Comparison of ENCODE assay signal across 9 mouse cellular contexts in genomic region chr6:61687002-61687401, GRCm38 (mm10).
DNase-seq lines count a peak whose midpoint lies in the region; ATAC-seq and TF ChIP-seq lines count a peak whose summit lies in the region.
"Had no signal": no experiment of that assay in that cellular context is flagged by ENCODE, and none has a peak within 500 bp of the region (broad histone marks: within the 10 kb centered on the region; RNA-seq: fewer than 3 reads in every experiment).

No protein-coding gene starts in this region.

- peak; percentile 8 for DNase-seq in adrenal gland, postnatal 10 days
- DNase-seq in adrenal gland, adult 2 months: no peak
- DNase-seq in hindbrain, postnatal 0 days (ENCODE audit: low spot score): no peak
- peak; percentile 5 for DNase-seq in 3134 (ENCODE audit: extremely low read depth, insufficient read length, low spot score)
- peak; percentile 16 for DNase-seq in embryonic facial prominence, embryonic 10.5 days (ENCODE audit: low spot score)
- no peak for DNase-seq in spleen, adult 12 weeks (ENCODE audit: low spot score)
- DNase-seq in layer of hippocampus, postnatal 36 days: no peak
- DNase-seq: gastrocnemius, postnatal 14 days had no signal

- no peak overlapping the region for H3K9ac ChIP-seq in hindbrain, postnatal 0 days (replicated peaks; ENCODE audit: low read length)
- no peak overlapping the region for H3K9ac ChIP-seq in hindbrain, embryonic 13.5 days

- H3K4me3 ChIP-seq in hindbrain, postnatal 0 days (ENCODE audit: low read length): no peak overlapping the region
- no peak overlapping the region for H3K4me3 ChIP-seq in hindbrain, embryonic 13.5 days
- no peak overlapping the region for H3K4me3 ChIP-seq in embryonic facial prominence, embryonic 10.5 days

- H3K4me1 ChIP-seq in hindbrain, postnatal 0 days (ENCODE audit: insufficient read depth, low read length): no peaks in the 10 kb centered on the region
- no peaks in the 10 kb centered on the region for H3K4me1 ChIP-seq in hindbrain, embryonic 13.5 days (replicated peaks)
- H3K4me1 ChIP-seq in embryonic facial prominence, embryonic 10.5 days: no peaks in the 10 kb centered on the region

- WGBS in hindbrain, postnatal 0 days: 28% methylated on average over 2 of the region's 2 CpGs
- WGBS in hindbrain, embryonic 13.5 days: 37% methylated on average over 2 of the region's 2 CpGs
- 31% methylated on average over 2 of the region's 2 CpGs for WGBS in embryonic facial prominence, embryonic 10.5 days

- no peaks in the 10 kb centered on the region for H3K27me3 ChIP-seq in hindbrain, postnatal 0 days (ENCODE audit: insufficient read depth, low read length)
- H3K27me3 ChIP-seq in hindbrain, embryonic 13.5 days: no peaks in the 10 kb centered on the region
- H3K27me3 ChIP-seq in embryonic facial prominence, embryonic 10.5 days (replicated peaks; ENCODE audit: low read depth, poor library complexity, severe bottlenecking): no peaks in the 10 kb centered on the region

- H3K36me3 ChIP-seq in hindbrain, postnatal 0 days (ENCODE audit: insufficient read depth, low read length): no peaks in the 10 kb centered on the region
- H3K36me3 ChIP-seq in hindbrain, embryonic 13.5 days: no peaks in the 10 kb centered on the region
- H3K36me3 ChIP-seq in embryonic facial prominence, embryonic 10.5 days (replicated peaks): no peaks in the 10 kb centered on the region

- no peak overlapping the region for H3K4me2 ChIP-seq in hindbrain, postnatal 0 days (ENCODE audit: low read depth, low read length)
- H3K4me2 ChIP-seq in hindbrain, embryonic 13.5 days: no peak overlapping the region

- no peaks in the 10 kb centered on the region for H3K9me3 ChIP-seq in hindbrain, postnatal 0 days (ENCODE audit: low read length)
- no peaks in the 10 kb centered on the region for H3K9me3 ChIP-seq in hindbrain, embryonic 13.5 days
- H3K9me3 ChIP-seq in embryonic facial prominence, embryonic 10.5 days: no peaks in the 10 kb centered on the region

- ATAC-seq in hindbrain, postnatal 0 days: no peak
- ATAC-seq in hindbrain, embryonic 13.5 days (ENCODE audit: low FRiP score): no peak

- no peak overlapping the region for H3K27ac ChIP-seq in hindbrain, postnatal 0 days
- H3K27ac ChIP-seq in hindbrain, embryonic 13.5 days: no peak overlapping the region
- no peak overlapping the region for H3K27ac ChIP-seq in embryonic facial prominence, embryonic 10.5 days (replicated peaks)

- TF ChIP-seq CTCF in hindbrain, postnatal 0 days (IDR thresholded peaks at IDR 0.05; ENCODE audit: low read depth): peak; percentile 20

Comparison
In these comparisons a context has a peak if more than half of its experiments do, and no peak if none do; other contexts are left out.
1. DNase-seq: peak in adrenal gland, postnatal 10 days (single experiment), 3134 (single experiment) and embryonic facial prominence, embryonic 10.5 days (single experiment); none in adrenal gland, adult 2 months (single experiment), hindbrain, postnatal 0 days (single experiment), spleen, adult 12 weeks (single experiment) and layer of hippocampus, postnatal 36 days (0 of 2).